Mouse (Mus musculus) erythroblast, embryonic 14.5 days (primary cell): ENCODE measurements around the gene Angpt4. TPM values are rescaled to one million over a fixed set of nuclear protein-coding genes. Genes with fewer than 3 reads are reported as not detected.

ENCODE experiments used
- H3K27me3 ChIP-seq: 2 replicates; pipeline ENCODE4 v1.6.1; 2012; ENCODE audit warnings: inconsistent platforms; ENCODE audit not compliant: control insufficient read depth
- H3K36me3 ChIP-seq: 2 replicates; pipeline ENCODE4 v1.6.1; 2012; ENCODE audit warnings: mild to moderate bottlenecking, inconsistent platforms; ENCODE audit not compliant: control insufficient read depth
- H3K4me1 ChIP-seq: 2 replicates; pipeline ENCODE4 v1.6.1; 2012; ENCODE audit warnings: inconsistent platforms; ENCODE audit not compliant: control insufficient read depth
- H3K4me3 ChIP-seq: replicated peaks from 2 replicates; pipeline ENCODE3; 2012; ENCODE audit warnings: moderate library complexity, mild to moderate bottlenecking, inconsistent platforms
- H3K9me3 ChIP-seq: 2 replicates; pipeline ENCODE4 v1.6.1; 2012; ENCODE audit warnings: low read length, inconsistent platforms, mixed read lengths; ENCODE audit not compliant: control insufficient read depth
- GATA1 ChIP-seq: IDR thresholded peaks from 2 replicates; pipeline ENCODE4 v1.6.1; 2012; ENCODE audit warnings: low read length, inconsistent platforms, mixed read lengths
- TAL1 ChIP-seq: IDR thresholded peaks from 3 replicates; pipeline ENCODE4 v1.6.1; 2012; ENCODE audit warnings: low read length, inconsistent platforms, mixed read lengths
- polyA plus RNA-seq: library from polyadenylated mRNA; stranded (reverse); fragments of >175 nt; gene quantifications from 2 replicates; pipeline ENCODE4 v1.2.3, GENCODE M21; 2012

Gene Angpt4
- polyA plus RNA-seq, 1 experiment = not detected

DNA sequence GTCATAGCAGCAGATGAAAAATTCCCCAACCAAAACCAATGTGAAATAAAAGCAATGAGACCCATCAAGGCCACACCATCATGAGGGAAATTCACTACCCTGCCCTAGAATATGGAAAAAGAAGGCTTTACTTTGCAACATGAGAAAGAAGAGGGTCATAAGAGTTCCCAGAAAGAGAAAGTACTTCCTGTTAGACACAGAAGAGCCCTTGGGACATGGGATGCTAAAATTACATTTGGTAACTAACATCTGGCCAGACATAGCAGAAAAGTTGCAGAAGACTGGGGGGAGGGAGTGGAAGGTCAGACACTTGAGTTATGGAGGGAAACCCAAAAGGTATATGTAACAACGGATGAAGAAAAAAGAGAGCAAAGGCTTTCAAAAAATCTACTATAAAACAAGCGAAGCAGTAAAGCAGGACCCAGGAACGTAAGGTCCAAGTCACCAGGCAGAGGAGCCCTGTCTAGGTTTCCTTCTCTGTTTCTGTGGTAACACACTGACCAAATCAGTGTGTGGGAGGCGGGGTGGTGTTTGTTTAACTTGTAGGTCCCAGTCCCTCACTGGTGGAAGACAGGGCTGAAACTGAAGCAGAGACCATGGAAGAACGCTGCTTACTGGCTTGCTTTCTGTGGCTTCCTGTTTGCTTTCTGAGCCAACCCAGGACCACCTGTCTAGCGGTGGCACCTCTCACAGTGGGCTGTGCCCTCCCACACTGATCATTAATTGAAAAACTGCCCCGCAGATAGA, 74.6 kb downstream of the Angpt4 start:
- Histone ChIP-seq H3K9me3 (no peaks in the 10 kb centered on the region), H3K36me3 (no peaks in the 10 kb centered on the region), H3K27me3 (peaks cover 33% of the 10 kb centered on the region), H3K4me1 (peaks cover 1% of the 10 kb centered on the region), H3K4me3 (no peak overlapping the region)
- no peak for TF ChIP-seq GATA1
- no peak for TF ChIP-seq TAL1

DNA sequence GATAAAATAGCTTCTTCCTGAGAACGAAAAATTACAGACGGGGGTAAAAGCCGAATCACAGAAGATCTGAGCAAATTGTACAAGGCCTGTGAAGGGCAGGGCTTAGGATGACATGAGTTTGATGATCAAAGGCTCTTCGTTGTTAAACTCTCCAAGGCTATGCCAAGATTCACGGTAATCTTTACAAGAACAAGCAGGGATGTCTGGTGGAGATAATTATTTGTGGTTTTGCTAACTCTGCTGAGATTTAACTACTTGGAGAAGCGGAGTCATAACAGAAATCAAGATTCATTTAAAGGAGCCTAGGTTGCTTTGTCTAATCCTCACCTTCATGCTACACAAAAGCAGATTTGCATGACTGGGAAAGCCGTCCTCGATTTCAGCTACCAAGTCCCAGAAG, 75.9 kb downstream of the Angpt4 start:
- no peak for TF ChIP-seq GATA1
- no peak for TF ChIP-seq TAL1
- no peaks in the 10 kb centered on the region for H3K9me3 ChIP-seq
- H3K4me1 ChIP-seq = no peaks in the 10 kb centered on the region
- H3K4me3 ChIP-seq = no peak overlapping the region
- H3K36me3 ChIP-seq = no peaks in the 10 kb centered on the region
- peaks cover 35% of the 10 kb centered on the region for H3K27me3 ChIP-seq

DNA sequence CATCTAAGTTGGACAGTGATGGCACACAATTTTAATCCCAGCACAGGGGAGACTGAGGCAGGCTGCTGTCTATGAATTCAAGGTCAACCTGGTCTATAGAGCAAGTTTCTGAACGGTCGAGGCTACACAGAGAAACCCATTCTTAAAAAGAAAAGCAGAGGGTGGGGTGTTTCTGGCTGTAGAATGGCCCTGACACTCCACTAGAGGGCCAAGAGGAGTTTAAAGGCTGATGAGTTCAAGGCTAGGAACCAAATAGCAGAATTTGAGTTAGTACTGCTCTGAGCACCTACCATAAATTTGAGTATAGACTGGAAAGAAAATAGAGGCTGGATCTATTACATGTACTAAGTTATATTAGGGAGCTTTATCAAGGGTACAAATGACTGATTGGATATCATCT, 78.0 kb downstream of the Angpt4 start:
- Histone ChIP-seq H3K4me1 (no peaks in the 10 kb centered on the region), H3K36me3 (no peaks in the 10 kb centered on the region), H3K27me3 (peaks cover 49% of the 10 kb centered on the region), H3K9me3 (no peaks in the 10 kb centered on the region), H3K4me3 (no peak overlapping the region)
- TF ChIP-seq TAL1 = no peak
- no peak for TF ChIP-seq GATA1

DNA sequence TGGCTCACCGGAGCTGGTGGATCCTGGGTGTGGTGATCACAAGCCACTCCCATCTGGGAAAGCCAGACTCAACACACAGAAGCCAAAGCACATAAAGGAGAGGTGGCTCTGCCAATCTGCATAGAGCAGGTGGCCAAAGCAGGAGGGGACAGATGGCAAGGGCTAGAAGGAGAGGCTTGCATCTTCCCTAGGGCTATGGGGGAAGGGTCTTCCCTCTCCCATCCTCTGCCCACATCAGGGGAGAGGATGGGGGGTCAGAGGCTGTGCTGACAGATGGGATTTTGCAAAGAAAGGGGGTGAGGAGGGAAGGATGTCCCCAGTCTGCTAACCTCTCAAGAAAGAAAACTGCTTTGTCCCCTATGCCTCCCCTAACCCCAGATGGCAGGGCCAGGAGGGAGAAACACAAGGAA, 80.0 kb downstream of the Angpt4 start:
- Histone ChIP-seq H3K27me3 (peaks cover 56% of the 10 kb centered on the region), H3K4me3 (no peak overlapping the region), H3K4me1 (peaks cover 11% of the 10 kb centered on the region), H3K9me3 (no peaks in the 10 kb centered on the region), H3K36me3 (no peaks in the 10 kb centered on the region)
- TF ChIP-seq TAL1 (no peak), GATA1 (no peak)

DNA sequence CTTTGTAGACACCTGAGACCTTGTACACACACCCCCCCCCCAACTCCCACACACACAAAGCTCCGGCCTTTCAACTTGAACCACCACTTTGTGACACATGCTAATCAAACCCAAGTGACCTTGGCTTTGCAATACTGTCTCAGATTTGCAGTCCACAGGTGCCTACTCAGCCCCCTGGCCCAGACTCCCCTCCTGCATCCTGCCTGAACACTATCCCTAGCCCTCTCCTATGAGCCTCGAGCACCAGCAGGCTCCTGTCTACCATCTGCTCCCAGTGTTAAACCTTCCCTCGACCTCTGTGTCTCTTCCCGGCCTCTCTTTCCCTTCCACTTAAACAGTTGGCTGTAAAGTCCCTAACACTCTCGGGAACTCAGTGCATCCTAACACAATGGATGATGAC, 80.4 kb downstream of the Angpt4 start:
- no peak overlapping the region for H3K4me3 ChIP-seq
- H3K9me3 ChIP-seq = no peaks in the 10 kb centered on the region
- no peak for TF ChIP-seq TAL1
- no peak for TF ChIP-seq GATA1
- H3K27me3 ChIP-seq = peaks cover 54% of the 10 kb centered on the region
- H3K36me3 ChIP-seq = no peaks in the 10 kb centered on the region
- peaks cover 15% of the 10 kb centered on the region for H3K4me1 ChIP-seq

DNA sequence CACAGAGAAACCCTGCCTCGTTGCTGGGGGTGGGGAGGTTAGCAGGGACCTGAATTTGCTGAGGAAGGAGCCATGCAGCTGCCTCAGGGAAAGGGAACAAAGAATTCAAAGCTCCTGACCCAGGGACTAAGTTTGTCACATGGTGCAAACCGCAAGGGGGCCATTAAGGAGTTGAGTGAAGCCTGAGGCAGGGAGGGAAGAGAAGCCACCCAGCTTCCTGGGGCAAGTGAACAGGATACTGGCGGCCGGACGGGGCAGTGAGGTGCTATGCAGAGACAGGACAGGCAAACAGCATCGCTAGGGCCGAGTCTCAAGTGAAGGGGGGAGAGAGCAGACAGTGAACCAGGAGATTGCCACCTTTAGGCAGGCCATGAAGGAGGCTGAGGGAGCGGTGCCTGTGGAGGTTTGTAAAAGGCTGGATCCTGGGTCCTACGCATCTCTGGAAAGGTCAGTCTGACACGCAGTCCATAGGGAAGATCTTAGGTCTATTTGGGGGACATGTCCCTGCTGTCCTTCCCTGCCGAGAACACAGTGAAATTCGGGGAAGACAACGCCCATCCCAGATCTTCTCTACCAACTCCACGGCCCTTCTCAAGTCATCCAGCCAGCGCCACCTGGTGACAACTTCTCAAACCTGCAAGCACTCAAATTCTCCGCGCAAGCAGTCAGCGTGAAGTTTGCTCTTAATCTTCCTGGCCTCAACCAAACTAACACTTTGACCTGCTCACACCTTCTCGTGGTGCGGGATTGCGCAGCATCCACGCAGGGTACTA, 83.5 kb downstream of the Angpt4 start:
- Histone ChIP-seq H3K27me3 (peaks cover 36% of the 10 kb centered on the region), H3K4me1 (peaks cover 42% of the 10 kb centered on the region), H3K36me3 (no peaks in the 10 kb centered on the region), H3K4me3 (no peak overlapping the region), H3K9me3 (no peaks in the 10 kb centered on the region)
- TF ChIP-seq GATA1 (no peak), TAL1 (no peak)

Other genes with a start within 250 kb of the Angpt4 start
- not detected in 2 replicates for gene Rad21l, start 242.7 kb upstream of the Angpt4 start, polyA plus RNA-seq
- gene Tmem74b, start 209.2 kb upstream of the Angpt4 start, polyA plus RNA-seq = not detected in 2 replicates
- 5.2 and 15.3 TPM in 2 replicates for gene Psmf1, start 167.0 kb upstream of the Angpt4 start, polyA plus RNA-seq
- not detected in 2 replicates for gene Rspo4, start 68.3 kb upstream of the Angpt4 start, polyA plus RNA-seq
- 4.5 and 4.7 TPM in 2 replicates for gene Fam110a, start 69.0 kb downstream of the Angpt4 start, polyA plus RNA-seq
- gene Slc52a3, start 85.3 kb downstream of the Angpt4 start, polyA plus RNA-seq = 0.05 and 0.09 TPM in 2 replicates
- gene Scrt2, start 170.3 kb downstream of the Angpt4 start, polyA plus RNA-seq = 0.03 TPM in 1 of 2 replicates, not detected in the other
- gene Srxn1, start 194.3 kb downstream of the Angpt4 start, polyA plus RNA-seq = 2.6 TPM in 2 replicates
- gene Tcf15, start 232.4 kb downstream of the Angpt4 start, polyA plus RNA-seq = 0.21 and 0.42 TPM in 2 replicates